Mouse (Mus musculus) neutrophil, adult 83 days (primary cell): Measurements from ENCODE around the gene BC025920. TPM values are rescaled to one million over a fixed set of nuclear protein-coding genes. Genes with fewer than 3 reads are reported as not detected.

Experiments
- total RNA-seq, 2 experiments: library from RNA; stranded (reverse); gene quantifications; one replicate each; pipeline ENCODE4 v1.2.4; 2023

The BC025920 gene
- 1 to 10 TPM; 1.3 to 1.6 TPM for total RNA-seq

GRCm38 (mm10) chr10:81605974-81606751 is at the start of gene BC025920:
Gene BC025920, plus strand, starts transcription at chr10:81606270.

DNA sequence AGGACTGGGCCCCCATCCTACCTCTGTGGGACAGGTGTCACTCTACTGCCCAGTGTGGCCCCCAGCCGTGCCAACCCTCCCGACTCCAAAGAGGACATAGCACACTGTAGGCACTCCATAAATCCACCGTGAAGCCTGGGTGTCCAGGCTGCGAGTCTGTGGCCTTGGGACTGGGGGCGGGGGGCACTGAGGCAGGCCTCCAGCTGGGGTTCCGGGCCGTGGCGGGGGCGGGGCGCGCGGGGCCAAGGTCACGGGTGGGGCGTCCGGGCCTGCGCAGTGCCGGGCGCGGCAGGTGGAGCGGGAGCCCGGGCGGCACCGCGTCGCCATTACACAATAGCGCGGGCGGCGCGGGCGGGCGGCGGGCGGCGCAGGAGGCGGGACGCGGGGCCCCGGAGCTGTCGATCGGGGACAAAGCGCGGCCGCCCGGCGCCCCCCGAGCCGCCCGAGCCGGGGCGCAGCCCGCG is 46.9 kb upstream of the BC025920 start, which contains the start of gene Aes:
Aes (plus strand) TSS at position 326 of the 464 bp plus-strand sequence.

GRCm38 (mm10) chr10:81574081-81575056 is 31.7 kb upstream of the BC025920 start, which contains the start of gene Tle2:
Gene Tle2, plus strand, starts transcription at chr10:81574561.

GRCm38 (mm10) chr10:81600738-81601203 is 5.3 kb upstream of the BC025920 start, which contains the start of gene Tle6:
Gene Tle6, minus strand, starts transcription at chr10:81601073.

GRCm38 (mm10) chr10:81626994-81627835 is 21.1 kb downstream of the BC025920 start, which contains the start of gene Sirt6:
Gene Sirt6, minus strand, starts transcription at chr10:81627797.

DNA sequence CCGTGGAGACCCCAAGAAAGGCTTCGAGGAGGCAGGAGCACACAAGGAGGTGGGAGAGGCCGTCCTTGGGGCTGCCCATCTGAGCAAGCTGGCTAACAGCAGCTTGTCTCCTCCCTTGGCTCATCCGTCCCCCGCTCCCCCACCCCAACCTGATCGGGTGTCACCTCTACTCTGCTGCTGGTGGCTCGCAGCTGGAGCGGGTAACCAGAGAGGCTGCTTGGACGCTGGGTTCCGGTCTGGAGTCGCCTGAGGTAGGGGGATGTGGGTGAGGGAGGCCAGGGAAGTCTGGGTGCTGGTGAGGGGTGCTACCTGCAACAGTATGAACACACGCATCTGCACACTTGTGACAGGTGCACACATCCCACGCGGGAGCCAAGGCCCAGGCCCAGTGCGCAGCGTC is 22.3 kb downstream of the BC025920 start, which contains the start of gene Ankrd24:
Ankrd24 (plus strand) TSS at position 151 of the 400 bp plus-strand sequence.

DNA sequence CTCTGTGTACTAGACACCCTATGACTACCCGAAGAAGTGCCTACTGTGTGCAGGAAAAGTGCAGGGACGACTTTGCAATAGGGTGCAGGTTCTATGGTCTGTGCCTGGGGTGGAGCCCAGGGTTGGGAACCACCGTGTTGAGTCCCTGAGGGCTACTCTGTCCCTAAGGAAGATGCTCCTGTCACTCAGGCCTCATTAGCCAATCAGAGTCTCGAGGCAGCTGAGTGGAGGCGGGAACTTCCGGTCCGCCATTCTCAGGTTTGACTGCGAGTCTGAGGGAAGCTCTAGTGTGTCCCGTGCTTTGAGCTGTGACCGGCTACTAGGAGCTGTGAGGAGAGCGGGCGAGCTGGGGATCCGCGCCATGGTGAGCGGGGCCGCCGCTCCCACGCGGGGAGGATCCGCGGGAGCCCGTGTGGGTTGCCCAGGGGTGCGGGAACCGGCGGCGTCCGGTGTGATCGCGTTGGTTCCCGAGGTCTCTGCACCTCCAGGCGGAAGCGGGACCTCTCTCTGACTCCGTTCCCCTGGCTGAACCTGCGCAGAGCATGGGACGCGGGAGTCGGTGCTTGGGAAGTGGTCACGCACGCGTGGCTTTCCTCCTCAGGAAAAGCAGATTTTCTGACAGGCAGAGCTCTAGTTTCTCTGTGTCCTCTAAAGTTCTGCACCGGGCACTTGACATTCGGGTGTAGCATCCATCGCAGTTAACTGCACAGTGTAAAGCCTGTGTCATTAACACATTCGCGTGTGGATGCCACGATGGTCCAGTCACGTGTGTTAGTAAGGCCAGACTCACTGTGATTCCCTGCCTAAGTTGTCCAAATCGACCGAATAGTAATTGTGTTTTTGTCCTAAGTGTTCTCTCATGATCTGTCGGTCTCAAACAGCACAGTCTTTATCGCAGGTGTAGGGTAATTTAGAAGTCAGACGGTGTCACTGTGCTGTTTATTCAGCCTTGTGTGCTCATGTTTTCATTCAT is 43.0 kb downstream of the BC025920 start, which contains the start of gene Gm10778:
Gm10778 (plus strand) TSS at position 257 of the 973 bp plus-strand sequence.

Other genes starting within 250 kb of the BC025920 start
- 10 to 100 TPM; 19.2 to 20.1 TPM for gene Mfsd12, start 248.8 kb upstream of the BC025920 start, total RNA-seq
- 1 to 10 TPM; 3.8 to 4.8 TPM for gene 4930404N11Rik, start 240.5 kb upstream of the BC025920 start, total RNA-seq
- 10 to 100 TPM; 51.4 to 52.7 TPM for gene Fzr1, start 227.8 kb upstream of the BC025920 start, total RNA-seq
- 10 to 100 TPM; 17.9 to 20.0 TPM for gene Dohh, start 221.8 kb upstream of the BC025920 start, total RNA-seq
- gene Gm48551, start 221.8 kb upstream of the BC025920 start, total RNA-seq: under 1 TPM; 0.53 to 0.70 TPM
- gene Gm48552, start 217.3 kb upstream of the BC025920 start, total RNA-seq: 1 to 10 TPM; 1.1 to 1.3 TPM
- 10 to 100 TPM in 1 of 2 experiments, 1 to 10 TPM in 1; 7.1 to 10.6 TPM for gene Smim24, start 213.2 kb upstream of the BC025920 start, total RNA-seq
- gene Nfic, start 150.6 kb upstream of the BC025920 start, total RNA-seq: 10 to 100 TPM; 64.6 to 69.7 TPM
- gene Celf5, start 123.6 kb upstream of the BC025920 start, total RNA-seq: not detected
- gene Ncln, start 109.9 kb upstream of the BC025920 start, total RNA-seq: 100 to 1,000 TPM; 130 to 141 TPM
- gene S1pr4, start 106.1 kb upstream of the BC025920 start, total RNA-seq: 10 to 100 TPM; 66.7 to 79.7 TPM
- gene Gna15, start 82.0 kb upstream of the BC025920 start, total RNA-seq: 10 to 100 TPM; 32.1 to 33.5 TPM
- gene Gna11, start 61.1 kb upstream of the BC025920 start, total RNA-seq: 10 to 100 TPM; 10.4 to 15.4 TPM
- gene Aes, start 46.8 kb upstream of the BC025920 start, total RNA-seq: 100 to 1,000 TPM; 321 to 355 TPM
- 1 to 10 TPM; 1.4 to 1.5 TPM for gene Tle2, start 31.7 kb upstream of the BC025920 start, total RNA-seq
- 1 to 10 TPM; 3.9 to 4.4 TPM for gene Tle6, start 5.2 kb upstream of the BC025920 start, total RNA-seq
- gene Sirt6, start 21.5 kb downstream of the BC025920 start, total RNA-seq: 10 to 100 TPM; 12.8 to 13.5 TPM
- gene Ankrd24, start 22.3 kb downstream of the BC025920 start, total RNA-seq: 1 to 10 TPM; 2.0 to 2.9 TPM
- 1 to 10 TPM in 1 of 2 experiments, under 1 TPM in 1; 0.97 to 1.2 TPM for gene Gm10778, start 42.8 kb downstream of the BC025920 start, total RNA-seq
- gene Zfp433, start 98.6 kb downstream of the BC025920 start, total RNA-seq: 1 to 10 TPM; 4.3 to 4.7 TPM
- gene Gm3055, start 164.9 kb downstream of the BC025920 start, total RNA-seq: 1 to 10 TPM; 1.0 TPM
- gene Gm4767, start 205.9 kb downstream of the BC025920 start, total RNA-seq: 1 to 10 TPM; 1.2 to 1.8 TPM